Mouse (Mus musculus): ENCODE measurements around the gene Mgat5. TPM values are rescaled to one million over a fixed set of nuclear protein-coding genes. Genes with fewer than 3 reads are reported as not detected.

The Mgat5 gene
- polyA plus RNA-seq, 1 experiment from 2014 or later = 5.1 TPM

DNA sequence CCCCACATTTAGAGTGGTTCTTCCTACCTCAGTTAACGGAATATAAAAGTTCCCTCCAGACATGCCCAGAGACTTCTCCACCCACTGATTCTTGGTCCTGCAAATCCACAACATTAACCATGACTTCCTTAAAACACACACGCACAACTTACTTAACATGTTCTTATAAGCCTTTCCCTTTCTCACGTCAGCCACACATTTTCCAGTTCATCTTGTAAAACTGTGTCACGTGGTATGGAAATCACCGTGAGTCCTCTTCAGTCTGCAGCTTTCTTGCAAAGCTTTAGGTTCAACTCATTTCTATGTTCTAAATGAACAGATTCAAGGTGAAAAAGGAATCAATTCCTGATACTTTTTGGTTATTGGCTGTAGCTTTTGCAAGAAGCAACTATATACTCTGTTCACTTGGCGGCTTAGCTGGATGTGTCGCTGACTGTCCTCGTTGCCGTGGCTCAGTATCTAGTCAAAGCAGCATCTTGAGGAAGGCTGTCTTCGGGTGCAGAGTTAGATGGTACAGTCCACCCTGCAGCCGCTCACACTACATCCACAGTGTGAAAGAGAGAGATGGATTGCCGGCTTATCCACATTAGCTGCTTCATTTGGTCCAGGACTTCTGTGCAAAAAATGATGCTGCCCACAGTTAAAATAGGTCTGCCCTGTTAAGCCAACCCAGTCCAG lies 146.7 kb downstream of the Mgat5 start:
- no peak for ATAC-seq (ENCODE audit: low read depth)
- Histone ChIP-seq H3K27me3 (replicated peaks; ENCODE audit: control insufficient read depth, insufficient read depth, low read length) (no peaks in the 10 kb centered on the region), H3K27ac (replicated peaks; ENCODE audit: low read depth, low read length) (no peak overlapping the region)

GRCm38 (mm10) chr1:127352131-127352793 lies 147.4 kb downstream of the Mgat5 start:
- peak; percentile 33 for DNase-seq (ENCODE audit: low spot score)
- Histone ChIP-seq H3K27me3 (replicated peaks; ENCODE audit: control insufficient read depth, insufficient read depth, low read length) (no peaks in the 10 kb centered on the region), H3K9me3 (ENCODE audit: control insufficient read depth, low read length) (no peaks in the 10 kb centered on the region), H3K9ac (ENCODE audit: low read depth, low read length) (no peak overlapping the region), H3K4me2 (ENCODE audit: low read depth, low read length) (no peak overlapping the region), H3K27ac (replicated peaks; ENCODE audit: low read depth, low read length) (0 out of 2 replicates have a peak overlapping the region, but pooled peaks have one; percentile 12), H3K4me1 (ENCODE audit: control insufficient read depth, insufficient read depth, low read length) (peaks cover 9% of the 10 kb centered on the region; the same call in 1 of the 2 replicates), H3K36me3 (ENCODE audit: control insufficient read depth, insufficient read depth, low read length) (no peaks in the 10 kb centered on the region), H3K4me3 (ENCODE audit: low read depth, low read length) (no peak overlapping the region)
- 62% methylated on average over 4 of the region's 4 CpGs for WGBS
- ATAC-seq (ENCODE audit: low read depth) = no peak; the same call in 1 of the 2 replicates

More for the DNA sequence above, 146.7 kb downstream of the Mgat5 start:
- DNase-seq (ENCODE audit: low spot score) = no peak
- Histone ChIP-seq H3K4me1 (ENCODE audit: control insufficient read depth, insufficient read depth, low read length) (peaks cover 9% of the 10 kb centered on the region; the same call in 1 of the 2 replicates), H3K9ac (ENCODE audit: low read depth, low read length) (no peak overlapping the region), H3K4me2 (ENCODE audit: low read depth, low read length) (no peak overlapping the region), H3K9me3 (ENCODE audit: control insufficient read depth, low read length) (no peaks in the 10 kb centered on the region), H3K36me3 (ENCODE audit: control insufficient read depth, insufficient read depth, low read length) (no peaks in the 10 kb centered on the region), H3K4me3 (ENCODE audit: low read depth, low read length) (no peak overlapping the region)
- WGBS = 90% methylated on average over 12 of the region's 12 CpGs

DNA sequence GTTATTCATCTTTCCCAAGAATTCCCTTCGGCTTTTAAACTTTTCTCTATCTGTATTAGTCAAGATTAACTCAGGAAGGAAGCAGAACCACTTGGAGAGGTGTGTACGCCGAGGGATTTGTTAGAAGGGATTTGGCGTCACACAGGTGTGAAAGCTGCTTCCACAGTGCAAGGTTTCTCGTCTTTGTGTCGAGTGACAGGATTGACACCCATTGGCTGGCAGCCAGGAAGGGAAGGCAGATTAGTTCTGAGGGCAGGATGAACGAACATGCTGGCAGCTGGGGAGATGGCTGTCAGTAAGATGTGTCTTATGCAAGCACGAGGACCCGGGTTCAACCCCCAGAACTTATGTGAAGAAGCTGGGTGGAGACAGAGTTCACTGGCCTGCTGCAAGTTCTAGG lies 148.6 kb downstream of the Mgat5 start:
- H3K4me2 ChIP-seq (ENCODE audit: low read depth, low read length) = no peak overlapping the region
- H3K9me3 ChIP-seq (ENCODE audit: control insufficient read depth, low read length) = no peaks in the 10 kb centered on the region
- DNase-seq (ENCODE audit: low spot score) (peak; percentile 81), ATAC-seq (ENCODE audit: low read depth) (peak; percentile 59; the same call in 1 of the 2 replicates)
- no peaks in the 10 kb centered on the region for H3K27me3 ChIP-seq (replicated peaks; ENCODE audit: control insufficient read depth, insufficient read depth, low read length)
- WGBS = 54% methylated on average over 9 of the region's 9 CpGs
- no peak overlapping the region for H3K9ac ChIP-seq (ENCODE audit: low read depth, low read length)
- no peak overlapping the region; the same call in 1 of the 2 replicates for H3K27ac ChIP-seq (replicated peaks; ENCODE audit: low read depth, low read length)
- no peaks in the 10 kb centered on the region for H3K36me3 ChIP-seq (ENCODE audit: control insufficient read depth, insufficient read depth, low read length)
- H3K4me3 ChIP-seq (ENCODE audit: low read depth, low read length) = no peak overlapping the region
- peaks cover 7% of the 10 kb centered on the region; the same call in 1 of the 2 replicates for H3K4me1 ChIP-seq (ENCODE audit: control insufficient read depth, insufficient read depth, low read length)

GRCm38 (mm10) chr1:127354152-127354551 lies 149.3 kb downstream of the Mgat5 start:
- Histone ChIP-seq H3K9me3 (ENCODE audit: control insufficient read depth, low read length) (no peaks in the 10 kb centered on the region), H3K4me2 (ENCODE audit: low read depth, low read length) (no peak overlapping the region), H3K36me3 (ENCODE audit: control insufficient read depth, insufficient read depth, low read length) (no peaks in the 10 kb centered on the region), H3K4me1 (ENCODE audit: control insufficient read depth, insufficient read depth, low read length) (no peaks in the 10 kb centered on the region), H3K27me3 (replicated peaks; ENCODE audit: control insufficient read depth, insufficient read depth, low read length) (no peaks in the 10 kb centered on the region), H3K9ac (ENCODE audit: low read depth, low read length) (no peak overlapping the region), H3K27ac (replicated peaks; ENCODE audit: low read depth, low read length) (no peak overlapping the region), H3K4me3 (ENCODE audit: low read depth, low read length) (no peak overlapping the region)
- WGBS = 86% methylated on average over 5 of the region's 5 CpGs
- ATAC-seq (ENCODE audit: low read depth) (no peak), DNase-seq (ENCODE audit: low spot score) (no peak)

- Histone ChIP-seq H3K36me3 (ENCODE audit: control insufficient read depth, insufficient read depth, low read length) (no peaks in the 10 kb centered on the region), H3K4me3 (ENCODE audit: low read depth, low read length) (no peak overlapping the region), H3K9ac (ENCODE audit: low read depth, low read length) (no peak overlapping the region), H3K9me3 (ENCODE audit: control insufficient read depth, low read length) (no peaks in the 10 kb centered on the region), H3K4me2 (ENCODE audit: low read depth, low read length) (no peak overlapping the region), H3K4me1 (ENCODE audit: control insufficient read depth, insufficient read depth, low read length) (no peaks in the 10 kb centered on the region), H3K27ac (replicated peaks; ENCODE audit: low read depth, low read length) (no peak overlapping the region), H3K27me3 (replicated peaks; ENCODE audit: control insufficient read depth, insufficient read depth, low read length) (no peaks in the 10 kb centered on the region)
- ATAC-seq (ENCODE audit: low read depth) (no peak), DNase-seq (ENCODE audit: low spot score) (no peak)
- WGBS = 86% methylated on average over 3 of the region's 3 CpGs
Measured at GRCm38 (mm10) chr1:127355034-127355433, 150.2 kb downstream of the Mgat5 start.

- Histone ChIP-seq H3K36me3 (ENCODE audit: control insufficient read depth, insufficient read depth, low read length) (peaks cover 16% of the 10 kb centered on the region; the same call in 1 of the 2 replicates), H3K4me2 (ENCODE audit: low read depth, low read length) (no peak overlapping the region), H3K4me1 (ENCODE audit: control insufficient read depth, insufficient read depth, low read length) (no peaks in the 10 kb centered on the region), H3K27ac (replicated peaks; ENCODE audit: low read depth, low read length) (no peak overlapping the region), H3K9ac (ENCODE audit: low read depth, low read length) (no peak overlapping the region), H3K9me3 (ENCODE audit: control insufficient read depth, low read length) (no peaks in the 10 kb centered on the region), H3K4me3 (ENCODE audit: low read depth, low read length) (no peak overlapping the region), H3K27me3 (replicated peaks; ENCODE audit: control insufficient read depth, insufficient read depth, low read length) (no peaks in the 10 kb centered on the region)
- no peak for DNase-seq (ENCODE audit: low spot score)
- 83% methylated on average over 7 of the region's 7 CpGs for WGBS
- no peak for ATAC-seq (ENCODE audit: low read depth)
Measured at GRCm38 (mm10) chr1:127363638-127364037, 158.8 kb downstream of the Mgat5 start.

DNA sequence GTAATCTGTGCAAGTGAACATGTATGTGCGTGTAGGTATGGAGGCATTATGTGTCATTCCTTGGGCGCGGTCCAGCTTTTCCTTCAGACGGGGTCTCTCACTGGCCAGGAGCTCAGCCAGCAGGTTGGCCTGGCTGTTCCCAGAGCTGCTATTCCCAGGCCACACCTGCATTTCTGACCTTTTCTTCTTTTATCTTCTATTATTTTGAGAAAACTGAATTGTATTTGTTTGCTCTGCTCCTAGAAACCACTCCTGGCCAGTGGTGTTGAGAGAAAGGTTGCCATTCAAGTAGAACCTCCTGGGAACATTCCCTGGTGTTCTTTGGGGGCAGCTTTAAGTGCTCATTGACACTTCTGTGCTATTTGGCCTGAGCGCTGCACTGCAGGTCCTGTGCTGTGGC lies 160.9 kb downstream of the Mgat5 start:
- 82% methylated on average over 5 of the region's 5 CpGs for WGBS
- H3K9ac ChIP-seq (ENCODE audit: low read depth, low read length) = no peak overlapping the region
- H3K4me1 ChIP-seq (ENCODE audit: control insufficient read depth, insufficient read depth, low read length) = no peaks in the 10 kb centered on the region
- DNase-seq (ENCODE audit: low spot score) (no peak), ATAC-seq (ENCODE audit: low read depth) (no peak)
- H3K4me2 ChIP-seq (ENCODE audit: low read depth, low read length) = no peak overlapping the region
- H3K36me3 ChIP-seq (ENCODE audit: control insufficient read depth, insufficient read depth, low read length) = peaks cover 16% of the 10 kb centered on the region; the same call in 1 of the 2 replicates
- no peaks in the 10 kb centered on the region for H3K27me3 ChIP-seq (replicated peaks; ENCODE audit: control insufficient read depth, insufficient read depth, low read length)
- H3K4me3 ChIP-seq (ENCODE audit: low read depth, low read length) = no peak overlapping the region
- no peak overlapping the region for H3K27ac ChIP-seq (replicated peaks; ENCODE audit: low read depth, low read length)
- no peaks in the 10 kb centered on the region for H3K9me3 ChIP-seq (ENCODE audit: control insufficient read depth, low read length)

DNA sequence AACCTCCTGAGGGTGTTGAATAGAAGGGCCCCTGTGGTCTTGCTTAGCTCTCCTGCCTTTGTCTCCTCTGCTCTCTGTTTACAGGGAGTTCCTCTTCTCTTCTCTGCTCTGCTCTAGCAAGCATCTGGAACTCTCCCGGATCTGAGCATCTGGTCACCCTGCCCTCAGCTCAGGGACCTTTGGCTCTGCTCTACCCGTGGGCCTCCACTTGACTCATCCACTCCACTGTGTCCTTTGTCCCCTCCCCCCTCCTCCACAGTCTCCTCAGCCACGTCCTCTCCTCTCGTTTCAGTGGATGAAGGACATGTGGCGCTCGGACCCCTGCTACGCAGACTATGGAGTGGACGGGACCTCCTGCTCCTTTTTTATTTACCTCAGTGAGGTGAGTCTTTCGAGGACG lies 161.3 kb downstream of the Mgat5 start:
- H3K27me3 ChIP-seq (replicated peaks; ENCODE audit: control insufficient read depth, insufficient read depth, low read length) = no peaks in the 10 kb centered on the region
- H3K27ac ChIP-seq (replicated peaks; ENCODE audit: low read depth, low read length) = no peak overlapping the region
- no peak overlapping the region for H3K4me2 ChIP-seq (ENCODE audit: low read depth, low read length)
- H3K4me1 ChIP-seq (ENCODE audit: control insufficient read depth, insufficient read depth, low read length) = no peaks in the 10 kb centered on the region
- no peak overlapping the region for H3K9ac ChIP-seq (ENCODE audit: low read depth, low read length)
- no peaks in the 10 kb centered on the region for H3K9me3 ChIP-seq (ENCODE audit: control insufficient read depth, low read length)
- ATAC-seq (ENCODE audit: low read depth) (no peak), DNase-seq (ENCODE audit: low spot score) (no peak)
- no peak overlapping the region for H3K4me3 ChIP-seq (ENCODE audit: low read depth, low read length)
- WGBS = 68% methylated on average over 10 of the region's 10 CpGs
- peaks cover 16% of the 10 kb centered on the region; the same call in 1 of the 2 replicates for H3K36me3 ChIP-seq (ENCODE audit: control insufficient read depth, insufficient read depth, low read length)
